Mouse (Mus musculus) lung, postnatal 0 days (tissue): ENCODE data around the gene Sbk1.

Experiments
- CTCF ChIP-seq: IDR thresholded peaks from 2 replicates; pipeline ENCODE4 v1.5.1; 2016; ENCODE audit warnings: antibody characterized with exemption, mild to moderate bottlenecking
- EP300 ChIP-seq: IDR thresholded peaks from 2 replicates; pipeline ENCODE4 v1.6.1; 2016; ENCODE audit warnings: antibody characterized with exemption, mild to moderate bottlenecking, control low read depth

GRCm38 (mm10) chr7:126272770-126273311, 422 bp downstream of the Sbk1 start:
- TF ChIP-seq CTCF (no peak), EP300 (no peak)
